Mouse (Mus musculus) forebrain, postnatal 0 days (tissue): ENCODE measurements at regions not wholly inside any gene's neighbourhood (a gene's known extent, or its start where the extent isn't known, plus 50 kb on each side); places are given as distances from the start of the nearest gene placed in this dataset.

Experiments used
- ATAC-seq: fragments of 200-750 bp; cut with Nextera tagmentation; 2 replicates; pipeline ENCODE4 v1.8.0; 2017; ENCODE audit warnings: mild to moderate bottlenecking, moderate library complexity
- DNase-seq: peaks from one replicate; pipeline ENCODE4 v3.0.0-alpha.2; 2015
- H3K27ac ChIP-seq: fragments of 300-500 bp; sonication (generic); 2 replicates; pipeline ENCODE4 v1.5.1; 2014; ENCODE audit warnings: low read depth, mild to moderate bottlenecking, antibody characterized with exemption, low read length, moderate library complexity, mixed read lengths
- H3K27me3 ChIP-seq: fragments of 300-500 bp; sonication (generic); 2 replicates; pipeline ENCODE4 v1.6.1; 2014; ENCODE audit warnings: mild to moderate bottlenecking, low read length, mixed read lengths; ENCODE audit not compliant: insufficient read depth
- H3K36me3 ChIP-seq: fragments of 300-500 bp; sonication (generic); 2 replicates; pipeline ENCODE4 v1.6.1; 2014; ENCODE audit warnings: mild to moderate bottlenecking, moderate library complexity; ENCODE audit not compliant: insufficient read depth
- H3K4me1 ChIP-seq: fragments of 300-500 bp; sonication (generic); 2 replicates; pipeline ENCODE4 v1.6.1; 2014; ENCODE audit warnings: antibody characterized with exemption; ENCODE audit not compliant: insufficient read depth
- H3K4me2 ChIP-seq: fragments of 300-500 bp; sonication (generic); 2 replicates; pipeline ENCODE4 v1.6.1; 2014; ENCODE audit warnings: low read depth, mild to moderate bottlenecking, moderate library complexity
- H3K4me3 ChIP-seq: fragments of 300-500 bp; sonication (generic); 2 replicates; pipeline ENCODE4 v1.5.1; 2014; ENCODE audit warnings: low read depth, low read length, mixed read lengths
- H3K9ac ChIP-seq: fragments of 300-500 bp; sonication (generic); 2 replicates; pipeline ENCODE4 v1.6.1; 2014; ENCODE audit warnings: mild to moderate bottlenecking
- H3K9me3 ChIP-seq: fragments of 300-500 bp; sonication (generic); 2 replicates; pipeline ENCODE4 v1.6.1; 2016; ENCODE audit warnings: low read length
- CTCF ChIP-seq: sonication (generic); IDR thresholded peaks from 2 replicates; pipeline ENCODE4 v1.5.1; 2016; ENCODE audit warnings: antibody characterized with exemption, control low read depth, low read depth
- WGBS: fragments of 180-500 bp; shearing (Covaris S2); extraction: QIAGEN DNeasy Blood & Tissue Kit; methylation state at CpG from one replicate; pipeline ENCODE4 v1.1.7; 2014; 5-methylcytosine and 5-hydroxymethylcytosine counted together

DNA sequence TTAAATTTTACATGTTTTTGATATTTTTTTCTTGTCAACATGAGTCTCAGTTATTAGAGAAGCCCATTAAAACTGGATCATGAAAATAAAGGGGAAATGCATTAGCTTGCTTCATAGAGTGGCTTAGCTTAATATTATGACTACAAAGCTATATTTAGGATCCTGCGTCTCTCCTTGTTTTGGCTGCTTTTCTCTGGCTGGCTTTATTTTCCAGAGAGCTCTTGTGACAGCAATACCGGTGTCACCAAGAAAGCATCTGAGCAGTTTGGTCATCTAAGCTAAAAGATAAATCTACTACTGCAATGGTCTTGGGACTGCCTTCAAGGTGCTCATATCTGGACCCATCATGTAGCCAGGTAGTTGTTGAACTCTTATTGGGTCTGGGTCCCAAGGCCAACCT is 293.5 kb upstream of the Gm12728 start:
- no peaks in the 10 kb centered on the region for H3K36me3 ChIP-seq
- no peaks in the 10 kb centered on the region for H3K4me1 ChIP-seq
- no peak overlapping the region for H3K27ac ChIP-seq
- DNase-seq, result no peak
- no peak for ATAC-seq
- H3K9me3 ChIP-seq, result no peaks in the 10 kb centered on the region
- TF ChIP-seq CTCF, result no peak
- no peak overlapping the region for H3K9ac ChIP-seq
- H3K4me2 ChIP-seq, result no peak overlapping the region
- no peaks in the 10 kb centered on the region for H3K27me3 ChIP-seq
- H3K4me3 ChIP-seq, result no peak overlapping the region
- WGBS, result 91% methylated on average over 2 of the region's 2 CpGs

DNA sequence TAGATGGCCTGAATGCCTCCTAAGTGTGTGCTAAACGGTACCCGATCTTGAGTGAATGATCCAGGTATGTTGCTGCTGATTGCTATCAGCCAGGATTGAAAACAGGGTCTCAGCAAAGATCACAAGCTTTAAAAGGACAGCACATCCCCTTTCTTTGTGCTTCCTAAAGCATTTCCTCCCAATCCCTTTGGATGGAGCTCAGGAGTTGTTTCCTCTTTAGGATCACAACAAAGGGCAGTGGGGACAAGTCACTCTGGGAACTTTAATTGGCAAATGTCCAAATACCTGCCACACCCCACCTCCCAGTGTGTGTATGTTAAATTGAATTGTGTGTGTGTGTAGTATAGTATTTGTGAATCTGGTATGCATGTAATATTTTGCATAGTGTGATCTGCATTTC is 283.5 kb upstream of the Gm12728 start:
- Histone ChIP-seq H3K4me3 (no peak overlapping the region), H3K9me3 (no peaks in the 10 kb centered on the region), H3K9ac (no peak overlapping the region), H3K4me2 (no peak overlapping the region), H3K27ac (no peak overlapping the region), H3K4me1 (no peaks in the 10 kb centered on the region), H3K27me3 (no peaks in the 10 kb centered on the region), H3K36me3 (no peaks in the 10 kb centered on the region)
- ATAC-seq, result no peak
- no peak for DNase-seq
- no peak for TF ChIP-seq CTCF
- WGBS, result 62% methylated on average over 2 of the region's 2 CpGs

DNA sequence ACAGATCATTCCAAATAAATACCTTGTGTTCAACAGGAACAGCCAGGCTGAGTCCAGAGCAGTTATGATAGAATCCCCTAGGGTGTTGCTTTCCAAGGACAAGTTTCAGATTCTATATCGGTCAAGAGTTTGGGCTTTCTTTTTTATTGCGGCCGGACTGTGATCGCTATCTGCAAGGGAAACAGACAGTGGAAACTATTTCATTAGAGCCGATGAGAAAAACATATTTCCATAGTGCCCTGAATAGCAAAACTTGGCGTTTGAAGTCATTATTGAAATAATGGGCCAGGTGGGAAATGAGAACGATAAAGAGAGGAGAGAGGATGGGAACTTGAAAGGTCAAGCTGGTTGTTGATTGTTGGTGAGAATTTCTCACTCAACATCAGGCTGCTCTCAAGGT is 282.4 kb upstream of the Gm12728 start:
- H3K9me3 ChIP-seq, result no peaks in the 10 kb centered on the region
- H3K4me2 ChIP-seq, result no peak overlapping the region
- no peaks in the 10 kb centered on the region for H3K36me3 ChIP-seq
- no peaks in the 10 kb centered on the region for H3K27me3 ChIP-seq
- no peak overlapping the region for H3K27ac ChIP-seq
- WGBS, result 91% methylated on average over 7 of the region's 7 CpGs
- H3K4me3 ChIP-seq, result no peak overlapping the region
- no peaks in the 10 kb centered on the region for H3K4me1 ChIP-seq
- ATAC-seq (no peak), DNase-seq (no peak)
- H3K9ac ChIP-seq, result no peak overlapping the region
- no peak for TF ChIP-seq CTCF

DNA sequence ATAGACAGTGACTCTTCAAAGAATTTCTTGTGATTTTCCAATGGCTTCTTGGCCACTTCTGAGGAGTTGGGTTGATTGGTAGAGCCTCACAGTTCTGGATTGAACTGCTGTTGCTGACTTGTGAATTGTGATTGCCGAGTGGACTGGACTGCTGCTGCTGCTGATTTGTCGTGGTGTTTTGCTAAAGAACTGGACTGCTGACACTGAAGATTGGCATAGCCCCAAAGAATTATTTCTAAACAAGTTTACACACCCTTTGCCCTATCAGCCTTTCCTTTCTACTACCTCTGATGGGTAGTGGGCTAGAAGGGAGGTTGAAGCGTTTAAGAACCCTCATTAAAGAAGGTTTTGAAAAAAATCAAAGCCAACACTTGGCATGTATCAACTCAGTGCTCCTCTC is 280.6 kb upstream of the Gm12728 start:
- Histone ChIP-seq H3K27ac (no peak overlapping the region), H3K4me2 (no peak overlapping the region), H3K4me3 (no peak overlapping the region), H3K9ac (no peak overlapping the region), H3K27me3 (no peaks in the 10 kb centered on the region), H3K4me1 (no peaks in the 10 kb centered on the region), H3K36me3 (no peaks in the 10 kb centered on the region), H3K9me3 (no peaks in the 10 kb centered on the region)
- TF ChIP-seq CTCF, result no peak
- DNase-seq (no peak), ATAC-seq (no peak)
- 80% methylated on average over 3 of the region's 3 CpGs for WGBS

DNA sequence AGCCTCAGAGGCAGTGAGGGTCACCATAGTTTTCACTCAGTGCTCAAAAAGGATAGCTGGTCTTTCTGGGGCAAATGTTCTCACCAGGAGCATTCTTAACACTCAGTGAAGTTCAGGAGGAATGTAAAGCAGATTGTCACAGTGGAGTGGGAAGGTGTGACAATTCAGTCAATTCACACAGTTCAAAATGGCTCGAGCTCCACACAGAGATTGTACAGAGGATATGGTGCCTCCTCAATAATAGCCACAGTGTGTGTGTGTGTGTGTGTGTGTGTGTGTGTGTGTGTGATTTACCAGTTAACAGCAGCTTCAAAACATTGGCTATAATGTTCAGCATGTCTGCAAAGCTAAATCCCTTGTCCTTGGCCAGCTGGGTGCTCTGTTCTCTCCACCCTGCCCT is 279.3 kb upstream of the Gm12728 start:
- H3K4me2 ChIP-seq, result no peak overlapping the region
- H3K27ac ChIP-seq, result no peak overlapping the region
- ATAC-seq, result no peak
- H3K9me3 ChIP-seq, result no peaks in the 10 kb centered on the region
- H3K4me3 ChIP-seq, result no peak overlapping the region
- no peaks in the 10 kb centered on the region for H3K4me1 ChIP-seq
- H3K9ac ChIP-seq, result no peak overlapping the region
- no peak for TF ChIP-seq CTCF
- 77% methylated on average over 1 of the region's 1 CpGs for WGBS
- no peaks in the 10 kb centered on the region for H3K36me3 ChIP-seq
- DNase-seq, result no peak
- H3K27me3 ChIP-seq, result no peaks in the 10 kb centered on the region

DNA sequence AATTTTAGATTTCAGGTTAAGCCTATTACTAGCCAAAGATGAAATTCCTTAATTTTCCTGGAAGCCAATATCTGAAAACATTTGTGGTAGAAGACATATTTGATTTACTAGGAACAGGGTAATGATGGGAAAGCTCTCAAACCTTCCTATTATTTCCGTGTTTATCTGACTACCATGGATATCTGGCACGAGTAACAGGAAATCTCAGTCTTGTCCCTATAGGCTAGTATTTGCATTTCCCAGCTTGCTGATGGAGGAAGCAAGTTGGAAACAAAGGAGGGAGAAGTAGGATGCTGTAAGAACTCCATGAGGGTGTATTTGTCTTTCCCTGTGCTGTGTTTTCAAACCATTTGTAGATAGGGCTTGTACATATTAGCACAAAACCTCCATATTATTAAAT is 264.5 kb upstream of the Gm12728 start:
- Histone ChIP-seq H3K4me3 (no peak overlapping the region), H3K4me1 (no peaks in the 10 kb centered on the region), H3K9ac (no peak overlapping the region), H3K27me3 (no peaks in the 10 kb centered on the region), H3K9me3 (no peaks in the 10 kb centered on the region), H3K4me2 (no peak overlapping the region), H3K27ac (no peak overlapping the region), H3K36me3 (no peaks in the 10 kb centered on the region)
- DNase-seq, result no peak
- ATAC-seq, result no peak
- WGBS, result 76% methylated on average over 2 of the region's 2 CpGs
- TF ChIP-seq CTCF, result no peak

DNA sequence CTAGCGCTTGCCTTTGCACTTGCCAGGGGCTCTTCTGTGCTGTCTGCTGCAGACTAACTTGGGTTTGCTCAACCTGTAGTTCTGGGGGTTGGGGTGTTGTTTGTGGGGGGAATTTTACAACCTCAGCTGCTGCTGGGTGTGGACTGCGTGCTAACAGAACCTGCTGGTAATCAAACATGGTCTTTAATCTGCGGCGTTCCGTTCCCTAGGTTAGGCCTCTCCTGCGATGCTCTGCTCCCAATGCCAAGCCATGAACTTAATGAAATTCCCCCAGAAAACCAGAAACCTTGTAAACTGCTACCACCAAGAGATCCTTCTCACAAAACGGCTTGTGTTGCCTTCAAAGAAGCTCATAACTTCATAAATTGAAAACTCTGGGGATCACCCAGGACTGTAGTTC is 262.9 kb upstream of the Gm12728 start:
- H3K27me3 ChIP-seq, result no peaks in the 10 kb centered on the region
- no peak for DNase-seq
- ATAC-seq, result no peak
- H3K36me3 ChIP-seq, result no peaks in the 10 kb centered on the region
- no peak overlapping the region for H3K27ac ChIP-seq
- H3K9ac ChIP-seq, result no peak overlapping the region
- H3K9me3 ChIP-seq, result no peaks in the 10 kb centered on the region
- 93% methylated on average over 7 of the region's 7 CpGs for WGBS
- H3K4me3 ChIP-seq, result no peak overlapping the region
- no peak for TF ChIP-seq CTCF
- no peak overlapping the region for H3K4me2 ChIP-seq
- H3K4me1 ChIP-seq, result no peaks in the 10 kb centered on the region

DNA sequence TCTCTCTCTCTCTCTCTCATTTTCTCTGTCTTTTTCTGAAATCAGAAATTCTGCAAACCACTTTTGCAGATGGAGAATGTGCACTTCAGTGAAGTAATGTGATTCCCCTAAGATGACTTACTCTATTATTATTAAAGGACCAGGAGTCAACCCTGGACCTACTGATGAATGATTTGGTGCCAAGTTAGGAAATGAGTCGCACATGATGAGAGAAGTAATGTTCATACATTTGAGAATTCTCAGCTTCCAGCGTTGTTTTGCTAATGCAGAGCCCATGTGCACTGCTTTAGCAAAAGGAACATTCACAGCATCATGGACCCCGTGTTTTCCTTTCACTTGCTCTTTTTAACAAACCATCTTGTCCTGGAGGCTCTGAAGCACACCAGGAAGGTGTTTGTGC is 262.4 kb upstream of the Gm12728 start:
- H3K4me1 ChIP-seq, result no peaks in the 10 kb centered on the region
- no peak overlapping the region for H3K4me3 ChIP-seq
- 84% methylated on average over 3 of the region's 3 CpGs for WGBS
- ATAC-seq (no peak), DNase-seq (no peak)
- no peaks in the 10 kb centered on the region for H3K27me3 ChIP-seq
- no peak overlapping the region for H3K9ac ChIP-seq
- H3K36me3 ChIP-seq, result no peaks in the 10 kb centered on the region
- H3K4me2 ChIP-seq, result no peak overlapping the region
- no peak for TF ChIP-seq CTCF
- no peaks in the 10 kb centered on the region for H3K9me3 ChIP-seq
- no peak overlapping the region for H3K27ac ChIP-seq
